Mouse (Mus musculus) left cerebral cortex, postnatal 14 days (tissue): ENCODE measurements around the gene Gcnt4. TPM values are rescaled to one million over a fixed set of nuclear protein-coding genes. Genes with fewer than 3 reads are reported as not detected.

Experiments used
- DNase-seq, 2 experiments: peaks; one replicate each; pipeline ENCODE4 v3.0.0; 2021 to 2022; ENCODE audit warnings: low spot score in 2 of 2, mixed read lengths in 1 of 2
- intact Hi-C: fragments of 180-260 bp; cut with DNase I; formaldehyde crosslinking; loops from one replicate; pipeline ENCODE4 v1.15.1; 2025
- total RNA-seq, 2 experiments: library from RNA; stranded (reverse); gene quantifications; 2 replicates each; pipeline ENCODE4 v1.2.3; 2021

The Gcnt4 gene
- total RNA-seq, 2 experiments from 2014 or later = 5.5 to 7.5 TPM

DNA sequence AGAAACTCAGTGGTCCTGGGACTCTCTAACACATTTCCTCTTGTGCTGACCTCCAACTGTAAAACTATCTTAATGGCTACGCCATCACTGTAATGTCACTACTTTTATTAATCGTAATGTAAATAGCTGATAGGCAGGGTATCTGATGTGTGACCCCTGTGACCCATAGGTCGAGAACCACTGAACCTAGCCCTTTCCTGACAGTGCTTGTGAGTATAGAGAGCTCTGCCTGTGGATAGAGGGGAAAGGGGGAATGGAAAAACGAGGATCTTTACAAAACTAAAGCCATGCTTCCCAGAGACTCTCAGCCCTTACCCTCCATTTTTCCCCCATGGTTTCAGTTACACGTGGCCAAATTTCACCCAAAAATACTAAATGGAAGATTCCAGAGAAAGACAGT is 60.2 kb downstream of the Gcnt4 start:
- intact Hi-C loops = no loop called here

DNA sequence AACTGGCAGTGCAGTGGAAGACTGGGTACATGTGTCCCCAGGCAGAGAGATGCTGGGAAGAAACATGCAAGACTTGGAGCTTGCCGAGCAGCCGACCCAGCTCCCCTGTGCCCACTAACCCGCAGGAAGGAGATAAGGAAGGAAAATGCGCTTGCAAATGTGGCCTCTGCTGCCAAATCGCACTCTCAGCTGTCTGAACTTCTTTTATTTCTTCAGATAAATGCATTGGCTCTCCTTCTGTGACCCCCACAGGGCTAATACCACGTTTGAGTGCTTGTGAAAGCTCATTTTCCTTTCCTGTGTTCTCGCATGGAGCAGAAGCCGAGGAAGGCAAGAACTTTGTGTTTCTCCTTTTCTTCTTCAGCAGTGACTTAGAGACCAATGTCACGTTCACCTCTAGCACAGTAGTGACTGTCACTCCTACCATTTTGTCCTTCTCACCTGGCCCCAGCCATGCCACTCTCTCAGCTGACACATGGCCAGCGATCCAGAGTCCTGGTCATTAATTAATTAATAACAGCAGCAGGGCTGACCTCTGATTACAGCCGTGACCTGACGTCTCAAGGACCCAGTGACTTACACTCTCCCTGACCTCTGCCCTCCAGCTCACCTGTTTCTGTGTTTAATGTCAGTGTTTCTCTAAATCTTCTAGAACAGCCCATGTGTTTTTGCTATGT is 61.2 kb downstream of the Gcnt4 start:
- intact Hi-C loops = no loop called here
- DNase-seq = no peak

More for the DNA sequence above, 60.2 kb downstream of the Gcnt4 start:
- DNase-seq = no peak

DNA sequence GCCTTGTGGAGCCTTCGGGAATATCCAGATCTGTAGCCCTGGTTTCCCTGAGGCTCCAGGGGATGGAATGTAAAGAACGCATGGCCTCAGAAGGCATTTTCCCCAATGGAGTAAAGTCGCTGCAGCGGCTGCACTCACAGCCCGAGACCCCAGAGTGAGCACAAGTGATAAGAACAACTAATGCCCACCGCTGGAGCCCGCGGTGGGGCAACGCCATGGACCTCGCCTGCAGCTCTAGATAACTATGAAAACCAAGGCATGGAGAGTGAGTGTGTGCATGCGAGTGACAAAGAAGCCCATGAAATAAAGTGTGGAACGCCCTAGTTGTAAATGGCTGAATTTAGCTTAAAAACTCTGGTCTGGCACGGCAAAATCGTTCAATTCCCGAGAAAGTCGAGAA is 64.6 kb downstream of the Gcnt4 start:
- DNase-seq = no peak
- intact Hi-C loops = no loop called here

DNA sequence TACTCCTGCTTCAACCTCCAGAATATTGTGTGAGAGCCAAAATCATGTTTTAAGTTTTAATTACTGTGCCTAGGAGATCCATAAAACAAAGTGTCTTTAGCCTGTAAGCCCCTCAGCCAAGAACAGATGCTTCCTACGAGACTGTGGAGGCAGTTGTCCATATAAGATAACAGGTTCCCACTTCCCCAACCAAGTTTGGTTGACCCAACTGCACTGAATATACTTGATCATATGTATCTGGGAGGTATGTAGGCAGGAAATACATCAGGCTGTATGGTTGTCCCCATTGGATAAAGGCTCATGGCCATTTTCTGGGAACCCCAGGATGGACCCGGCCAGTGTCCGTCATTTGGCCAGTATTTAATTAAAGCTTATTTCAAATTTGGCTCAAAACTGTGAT is 65.6 kb downstream of the Gcnt4 start:
- no peak for DNase-seq

DNA sequence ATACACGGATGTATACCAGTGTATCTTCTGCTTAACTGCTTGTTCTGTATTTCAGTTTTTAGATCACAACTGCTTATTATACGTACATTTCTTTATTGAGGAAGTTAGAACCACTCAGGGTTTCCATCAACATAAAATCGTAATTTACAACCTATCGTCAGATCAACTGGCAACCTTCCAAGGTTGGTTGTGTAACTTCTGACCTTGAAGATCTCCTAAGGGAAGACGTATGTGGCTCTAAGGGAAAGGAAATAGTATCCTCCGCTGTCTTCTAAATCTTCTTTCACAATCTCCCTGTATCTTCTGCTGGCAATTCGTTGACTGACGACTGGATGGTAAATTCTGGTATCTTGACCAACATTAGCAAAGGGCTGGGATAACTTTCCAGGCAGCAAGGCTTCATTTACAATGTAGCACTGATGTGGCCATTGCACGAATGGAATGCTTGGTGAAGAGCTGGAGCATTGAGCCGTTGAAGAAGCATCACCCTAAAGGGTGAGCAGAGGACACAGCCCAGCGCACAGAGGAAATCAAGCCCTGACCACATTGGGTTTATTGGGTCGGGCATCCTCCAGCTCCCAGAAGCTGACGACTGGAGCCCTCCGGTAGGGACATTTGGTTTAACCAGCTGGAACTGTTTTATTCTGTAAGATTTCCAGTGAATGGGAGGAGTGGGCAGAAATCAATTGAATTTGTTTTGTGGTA is 66.2 kb downstream of the Gcnt4 start:
- no peak for DNase-seq
- intact Hi-C loops = no loop called here

More for the DNA sequence above, 65.6 kb downstream of the Gcnt4 start:
- intact Hi-C loops = no loop called here

DNA sequence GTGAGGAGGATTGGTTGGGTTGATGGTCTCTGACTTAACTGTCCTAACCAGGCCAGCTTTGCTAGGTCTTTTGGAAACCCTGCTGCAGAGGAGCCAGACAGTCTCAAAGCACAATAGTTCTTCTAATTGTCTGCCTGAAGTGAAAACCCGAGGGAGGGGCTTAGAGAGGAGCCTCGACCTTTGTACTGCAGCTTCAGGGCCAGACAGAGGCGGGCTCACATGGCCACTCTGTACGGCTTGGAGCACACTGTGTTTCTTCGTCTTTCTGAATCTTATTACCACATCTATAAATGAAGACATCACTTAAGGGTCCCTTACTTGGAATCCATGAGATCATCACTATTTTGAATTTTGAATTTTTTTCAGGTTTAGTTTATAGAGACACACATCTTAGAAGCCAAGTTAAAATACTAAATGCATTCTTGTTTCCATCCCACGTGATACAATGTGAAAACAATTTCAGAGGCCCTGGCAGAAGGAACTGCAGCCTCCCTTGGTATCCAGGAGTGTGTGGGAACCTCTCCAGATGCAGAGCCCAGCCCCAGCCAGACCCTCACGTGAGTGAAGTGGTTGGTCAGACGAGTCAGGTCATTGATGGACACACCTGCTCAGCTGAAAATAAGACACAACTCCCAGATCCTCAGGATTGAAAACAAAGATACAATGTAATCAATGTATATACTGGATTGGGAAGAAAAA is 69.0 kb downstream of the Gcnt4 start:
- intact Hi-C loops = no loop called here
- peak in 1 of 2 experiments; percentile 39 for DNase-seq

DNA sequence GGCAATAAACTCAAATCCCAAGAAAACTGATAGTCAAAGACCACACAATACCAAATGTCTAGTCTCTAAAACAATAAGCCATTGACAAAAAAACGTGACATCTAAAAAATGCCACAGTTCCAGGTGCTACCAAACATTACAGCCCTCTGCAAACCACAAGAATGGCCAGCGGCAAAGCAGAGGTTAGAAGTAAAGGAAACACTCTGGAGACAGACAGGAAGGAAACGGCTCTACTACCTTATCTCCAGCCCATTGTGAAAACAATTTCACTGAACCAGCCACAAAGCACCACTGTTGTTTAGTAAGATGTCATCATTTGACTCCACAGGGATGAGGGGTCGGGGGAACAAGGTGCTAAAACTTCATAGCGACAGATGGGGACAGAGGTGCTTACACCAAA is 70.8 kb downstream of the Gcnt4 start:
- intact Hi-C loops = no loop called here
- no peak for DNase-seq

DNA sequence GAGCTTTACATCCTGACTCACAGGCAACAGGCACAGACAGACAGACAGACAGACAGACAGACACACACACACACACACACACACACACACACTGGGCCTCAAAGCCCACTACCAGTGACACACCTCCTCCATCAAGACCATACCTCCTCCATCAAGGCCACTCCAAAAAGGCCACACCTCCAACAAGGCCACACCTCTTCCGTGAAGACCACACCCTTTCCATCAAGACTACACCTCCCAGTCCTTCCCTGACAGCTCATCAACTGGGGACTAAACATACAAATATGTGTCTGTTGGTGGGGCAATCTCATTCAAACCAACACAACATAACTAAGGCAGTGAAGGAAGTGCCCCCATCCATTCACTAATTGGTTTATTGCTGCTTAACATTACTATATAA is 72.6 kb downstream of the Gcnt4 start:
- intact Hi-C loops = no loop called here
- DNase-seq = no peak

Other genes starting within 250 kb of the Gcnt4 start
- gene Ankrd31, start 176.4 kb upstream of the Gcnt4 start, total RNA-seq = under 1 TPM; 0.38 to 0.46 TPM
- not detected for gene 1700029F12Rik, start 109.7 kb downstream of the Gcnt4 start, total RNA-seq
- 10 to 100 TPM; 43.5 to 44.5 TPM for gene Fam169a, start 142.6 kb downstream of the Gcnt4 start, total RNA-seq
- 1 to 10 TPM in 1 of 2 experiments, not detected in 1; 1.9 TPM for gene Gm6169, start 174.5 kb downstream of the Gcnt4 start, total RNA-seq
- 10 to 100 TPM; 26.6 to 27.6 TPM for gene Gfm2, start 213.2 kb downstream of the Gcnt4 start, total RNA-seq
- 10 to 100 TPM; 38.2 to 44.6 TPM for gene Nsa2, start 213.2 kb downstream of the Gcnt4 start, total RNA-seq